Mouse (Mus musculus) cerebellum, adult 2 months (tissue): ENCODE measurements at regions not wholly inside any gene's neighbourhood (a gene's known extent, or its start where the extent isn't known, plus 50 kb on each side); places are given as distances from the start of the nearest gene placed in this dataset.

ENCODE experiments used
- CTCF ChIP-seq: fragments of 200-500 bp; IDR thresholded peaks from 2 replicates; pipeline ENCODE4 v1.5.1; 2011; ENCODE audit warnings: low read depth, mild to moderate bottlenecking, control low read depth, low read length, moderate library complexity, borderline replicate concordance; ENCODE audit not compliant: insufficient read depth
- POLR2A ChIP-seq: fragments of 200-500 bp; IDR thresholded peaks from 2 replicates; pipeline ENCODE4 v1.6.1; 2011; ENCODE audit warnings: low read length, control low read depth, borderline replicate concordance; ENCODE audit not compliant: insufficient read depth

DNA sequence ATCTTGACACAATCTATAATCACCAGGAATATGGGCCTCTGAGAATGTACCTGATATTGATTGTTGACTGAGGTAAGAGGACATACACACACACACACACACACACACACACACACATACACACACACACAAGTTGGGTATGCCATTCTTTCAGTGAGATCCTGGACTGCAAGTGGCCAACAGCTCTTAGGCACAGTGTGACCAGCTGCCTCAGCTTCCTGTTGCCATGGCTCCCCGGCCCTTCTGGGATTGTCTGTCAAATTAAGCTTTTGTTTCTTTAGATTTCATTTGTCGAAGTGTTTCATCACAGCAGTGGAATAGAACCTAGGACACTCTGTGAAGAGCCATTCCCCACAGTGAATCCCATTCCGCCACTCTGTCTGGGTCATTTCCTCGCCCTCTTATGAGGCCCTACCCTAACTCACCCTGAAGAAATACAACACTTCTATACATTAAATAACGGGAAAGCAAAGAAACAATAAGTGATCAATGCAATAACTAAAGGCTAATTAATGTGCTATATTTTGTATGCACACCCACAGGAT is 358.9 kb upstream of the Fat1 start:
- no peak for TF ChIP-seq CTCF
- no peak for TF ChIP-seq POLR2A
